Mouse (Mus musculus): ENCODE data around the gene Srprb. TPM values are rescaled to one million over a fixed set of nuclear protein-coding genes. Genes with fewer than 3 reads are reported as not detected.
"Not testable (repeated sequence)": the region's sequence is repeated elsewhere in the genome, so short reads cannot be mapped to it uniquely, and the experiment has no call there.

Gene Srprb
- total RNA-seq, 2 experiments from 2014 or later = 16.3 to 18.0 TPM

GRCm38 (mm10) chr9:103214281-103214680 is 12.3 kb upstream of the Srprb start:
- DNase-seq = no peak
- intact Hi-C loops (cut with DNase I) = loop anchor here (10.0 kb wide), 1 partner anchor 251 kb away; no protein-coding TSS in a partner anchor

DNA sequence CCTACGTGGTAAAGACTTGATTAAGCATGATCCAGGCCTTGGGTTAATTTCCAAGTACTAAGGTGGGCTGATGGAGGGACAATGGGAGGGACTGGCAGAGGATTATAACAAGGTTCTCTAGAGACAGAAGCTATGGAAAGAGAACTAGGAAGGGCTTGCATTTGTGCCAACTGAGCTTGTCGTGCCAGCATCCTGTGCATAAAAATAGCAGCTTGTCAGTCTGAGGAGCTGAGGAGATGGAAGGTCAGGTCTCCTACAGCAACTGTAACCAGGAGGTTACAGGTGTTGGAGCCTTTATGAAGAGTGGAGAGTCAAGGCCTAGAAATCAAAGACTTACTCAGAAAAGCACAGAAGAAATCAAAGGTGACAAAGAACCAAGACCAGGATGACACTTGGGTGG is 11.7 kb upstream of the Srprb start:
- no peak for DNase-seq
- intact Hi-C loops (cut with DNase I) = loop anchor here (10.0 kb wide), 1 partner anchor 251 kb away; no protein-coding TSS in a partner anchor

DNA sequence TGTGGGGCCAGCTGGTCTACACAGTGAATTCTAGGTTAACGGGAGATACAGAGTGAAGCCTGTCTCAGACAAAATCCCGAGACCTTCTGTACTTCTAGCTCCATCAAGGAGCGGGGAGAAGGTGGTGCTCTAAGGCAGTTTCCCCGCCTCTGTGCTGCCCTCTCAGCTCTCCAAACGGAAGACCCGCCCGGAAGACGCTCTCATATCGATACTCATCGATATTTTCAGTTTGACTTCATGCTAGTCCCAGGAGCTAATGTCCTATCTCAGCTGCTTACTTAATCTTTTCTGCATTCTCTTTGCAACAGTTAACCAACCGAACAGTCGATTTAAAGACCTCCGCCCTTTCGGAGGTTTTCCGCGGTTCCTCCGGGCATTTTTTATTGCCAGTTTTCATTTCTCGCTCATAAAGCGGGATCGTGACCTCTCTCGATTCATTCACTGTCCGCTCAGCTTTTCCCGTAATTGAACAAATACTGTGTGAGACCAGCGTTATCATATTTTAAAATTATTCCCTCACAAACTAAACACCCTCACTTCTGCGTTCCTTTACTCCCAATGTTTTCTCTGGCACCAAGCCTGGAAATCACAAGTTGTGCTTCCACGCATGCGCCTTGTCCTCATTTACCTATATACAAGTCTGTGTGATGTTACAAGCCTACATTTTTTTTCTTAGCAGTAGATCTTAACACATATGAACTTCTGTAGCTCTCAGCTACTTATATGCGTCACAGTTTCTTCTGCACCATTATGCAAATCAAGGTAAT is 10.9 kb upstream of the Srprb start:
- no peak for DNase-seq
- intact Hi-C loops (cut with DNase I) = loop anchor here (10.0 kb wide), 1 partner anchor 252 kb away; no protein-coding TSS in a partner anchor

DNA sequence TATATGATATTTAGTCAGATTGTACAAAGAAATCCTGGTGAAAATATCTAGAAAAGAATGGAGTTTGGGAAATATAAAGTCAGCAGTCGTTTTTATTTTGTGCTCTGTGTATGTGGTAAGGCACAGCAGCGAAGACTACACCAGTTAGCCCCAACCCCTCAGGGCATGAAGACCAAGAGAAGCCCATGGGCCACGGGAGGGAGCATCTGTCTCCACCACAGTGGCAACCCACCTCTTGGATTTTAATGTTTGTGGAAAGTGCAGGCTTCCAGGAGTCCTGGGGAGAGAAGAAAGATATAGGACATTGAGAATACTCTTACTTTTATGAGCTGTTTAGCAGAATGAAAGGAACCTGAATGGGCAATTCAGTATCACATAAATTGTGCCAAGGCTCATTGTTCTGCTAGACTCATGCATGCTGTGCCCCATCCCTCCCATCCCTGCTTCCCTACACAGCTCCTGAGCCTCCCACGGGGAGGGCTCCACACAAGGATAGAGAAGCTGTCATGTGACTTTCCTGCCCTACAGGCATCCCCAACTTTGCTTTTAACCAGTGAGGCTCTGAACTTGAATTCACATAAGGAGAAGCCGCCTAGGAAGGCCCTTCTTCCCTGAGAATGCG is 7.0 kb upstream of the Srprb start:
- intact Hi-C loops (cut with DNase I) = no loop called here

GRCm38 (mm10) chr9:103207846-103208245 is 5.9 kb upstream of the Srprb start:
- intact Hi-C loops (cut with DNase I) = loop anchor here (2.0 kb wide), 1 partner anchor 95 kb away; no protein-coding TSS in a partner anchor
- DNase-seq = peak; percentile 27 to 43

More for the DNA sequence above, 7.0 kb upstream of the Srprb start:
- DNase-seq = no peak

- no peak for DNase-seq
- intact Hi-C loops (cut with DNase I) = loop anchor here (2.0 kb wide), 1 partner anchor 97 kb away; no protein-coding TSS in a partner anchor
Measured at GRCm38 (mm10) chr9:103205786-103206185, 3.8 kb upstream of the Srprb start.

DNA sequence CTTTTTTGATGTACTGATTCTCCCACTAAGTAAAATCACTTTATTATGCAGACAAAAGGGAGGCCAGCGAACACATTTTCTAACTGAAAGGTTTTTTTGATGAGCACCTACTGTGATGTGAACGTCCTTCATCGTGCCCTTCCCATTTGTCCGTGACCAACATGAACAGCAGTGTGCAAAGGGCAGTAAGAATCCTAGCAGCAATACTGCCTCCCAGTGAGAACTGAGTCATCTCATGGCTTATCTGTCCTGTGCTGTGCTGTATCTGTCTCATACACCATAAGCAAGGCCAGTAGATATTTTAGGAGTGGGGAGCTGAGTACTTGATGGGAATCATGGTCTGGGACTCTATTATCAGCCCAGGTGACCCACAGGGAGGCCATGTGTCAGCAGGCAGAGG is 13.5 kb downstream of the Srprb start:
- intact Hi-C loops (cut with DNase I) = no loop called here
- no peak for DNase-seq

GRCm38 (mm10) chr9:103186747-103187146 is 15.2 kb downstream of the Srprb start:
- DNase-seq = peak in 1 of 2 experiments; percentile 16
- intact Hi-C loops (cut with DNase I) = no loop called here

DNA sequence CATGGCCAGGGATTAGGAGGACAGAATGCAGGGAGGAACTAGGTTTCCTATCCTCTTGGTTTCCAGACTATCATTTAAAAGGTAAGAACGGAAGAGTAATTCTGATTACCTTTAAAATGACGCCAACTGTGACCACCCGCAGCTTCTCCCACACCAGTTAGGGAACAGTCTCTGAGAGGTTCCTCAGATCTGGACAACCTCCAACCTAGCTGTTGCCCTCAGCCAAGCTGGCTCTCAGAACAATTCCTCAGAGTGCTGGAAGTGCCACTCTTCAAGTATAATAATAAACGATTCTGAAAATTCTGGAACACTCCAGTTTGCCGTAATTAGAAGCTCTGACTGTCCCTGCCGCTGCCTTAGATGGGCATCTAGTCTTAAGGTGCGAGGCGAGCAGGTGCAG is 16.0 kb downstream of the Srprb start:
- no peak for DNase-seq
- intact Hi-C loops (cut with DNase I) = no loop called here

- intact Hi-C loops (cut with DNase I) = no loop called here
- no peak for DNase-seq
Measured at GRCm38 (mm10) chr9:103184855-103185254, 17.1 kb downstream of the Srprb start.

DNA sequence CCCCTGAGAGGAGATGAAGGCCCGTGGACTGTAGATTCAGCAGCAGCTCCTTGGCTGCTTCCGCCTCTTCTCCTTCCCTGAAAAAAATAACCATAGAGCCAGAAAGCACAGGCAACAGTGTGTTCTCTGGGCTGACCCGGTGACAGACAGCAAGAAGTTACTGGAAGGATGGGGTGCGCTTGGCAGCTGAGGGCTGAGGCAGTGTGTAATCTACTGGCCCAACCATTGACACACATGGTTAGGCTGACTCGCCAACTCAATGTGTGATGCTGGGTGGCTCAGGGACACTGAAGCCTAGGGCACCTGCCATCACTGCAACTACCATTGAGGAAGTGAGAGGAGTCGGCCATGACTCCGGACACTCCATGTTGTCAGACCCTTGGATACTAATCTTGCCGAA is 20.1 kb downstream of the Srprb start:
- intact Hi-C loops (cut with DNase I) = no loop called here

DNA sequence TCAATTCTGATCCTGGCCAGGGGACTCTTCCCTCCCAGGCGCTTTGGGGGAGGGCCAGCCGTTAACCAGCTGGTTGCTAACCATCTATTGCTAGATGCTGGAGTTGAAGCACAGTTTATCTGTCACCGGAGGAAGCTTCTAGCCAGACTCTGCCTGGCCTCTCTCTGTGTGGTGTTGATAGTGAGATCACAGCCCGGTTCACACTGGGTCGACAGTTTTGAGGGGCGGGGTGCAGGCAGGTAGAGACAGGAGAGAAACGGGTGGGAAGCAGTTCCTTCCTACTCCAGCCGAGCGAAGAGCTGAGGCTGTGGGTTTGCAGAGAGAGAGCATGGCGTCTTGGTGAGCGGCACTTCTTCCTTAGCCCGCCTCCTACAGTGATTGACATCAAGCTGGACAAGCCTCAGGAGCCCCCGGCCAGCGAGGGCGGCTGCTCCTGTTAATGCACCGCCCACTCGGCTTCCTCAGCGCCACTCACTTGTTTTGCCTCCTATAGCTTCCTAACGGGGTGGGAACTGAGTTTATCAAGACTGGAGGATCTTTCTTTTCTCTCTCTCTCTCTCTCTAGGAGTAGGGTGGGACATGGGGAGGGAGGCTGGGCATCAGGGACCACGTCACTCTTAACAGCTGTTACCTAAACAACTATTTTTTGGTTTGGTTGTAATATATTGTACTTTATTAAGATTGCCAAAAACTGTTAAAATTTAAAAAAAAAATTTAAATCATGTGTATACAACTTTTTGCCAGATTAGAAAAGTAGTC is 21.0 kb downstream of the Srprb start:
- intact Hi-C loops (cut with DNase I) = no loop called here
- DNase-seq = peak; percentile 56 to 68

More for the DNA sequence above, 20.1 kb downstream of the Srprb start:
- DNase-seq = no peak

DNA sequence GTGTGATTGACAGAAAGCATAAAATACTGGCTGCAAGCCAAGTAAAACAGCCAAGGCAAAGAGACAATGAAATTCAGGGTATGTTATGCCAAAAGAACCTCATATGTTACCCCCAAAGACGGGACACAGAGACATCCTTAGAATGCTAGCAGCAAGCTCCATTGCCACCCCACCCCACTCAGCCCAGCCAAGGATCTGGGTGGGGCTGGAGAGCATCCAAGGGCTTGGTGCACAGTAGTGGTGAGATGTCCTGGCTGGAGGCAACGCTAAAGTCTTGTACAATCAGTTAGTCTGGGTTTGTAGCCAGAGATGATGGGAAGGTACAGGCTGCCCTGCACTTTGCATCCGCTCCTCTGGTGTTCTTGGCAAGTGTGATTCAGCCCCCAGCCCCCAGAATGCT is 21.6 kb downstream of the Srprb start:
- DNase-seq = peak; percentile 57 to 64
- intact Hi-C loops (cut with DNase I) = no loop called here

DNA sequence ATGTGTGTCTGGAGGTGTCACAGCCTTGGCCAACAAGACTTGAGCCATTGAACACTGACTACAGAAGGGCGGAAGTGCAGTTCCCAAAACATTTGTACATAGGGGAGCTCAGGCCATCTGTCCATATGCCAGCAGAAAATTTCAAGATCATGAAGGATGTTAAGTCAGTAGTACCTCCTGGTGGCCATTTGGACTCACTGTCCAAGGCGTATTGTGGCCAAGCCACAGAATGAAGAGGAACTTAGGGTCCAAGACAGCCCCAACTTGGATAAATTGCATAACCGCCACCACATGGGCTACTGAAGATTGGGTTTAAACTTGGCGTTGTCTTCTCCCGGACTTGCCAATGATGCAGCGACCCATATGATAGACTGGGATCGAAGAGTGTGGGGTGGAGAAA is 26.2 kb downstream of the Srprb start:
- DNase-seq = no peak
- intact Hi-C loops (cut with DNase I) = no loop called here

DNA sequence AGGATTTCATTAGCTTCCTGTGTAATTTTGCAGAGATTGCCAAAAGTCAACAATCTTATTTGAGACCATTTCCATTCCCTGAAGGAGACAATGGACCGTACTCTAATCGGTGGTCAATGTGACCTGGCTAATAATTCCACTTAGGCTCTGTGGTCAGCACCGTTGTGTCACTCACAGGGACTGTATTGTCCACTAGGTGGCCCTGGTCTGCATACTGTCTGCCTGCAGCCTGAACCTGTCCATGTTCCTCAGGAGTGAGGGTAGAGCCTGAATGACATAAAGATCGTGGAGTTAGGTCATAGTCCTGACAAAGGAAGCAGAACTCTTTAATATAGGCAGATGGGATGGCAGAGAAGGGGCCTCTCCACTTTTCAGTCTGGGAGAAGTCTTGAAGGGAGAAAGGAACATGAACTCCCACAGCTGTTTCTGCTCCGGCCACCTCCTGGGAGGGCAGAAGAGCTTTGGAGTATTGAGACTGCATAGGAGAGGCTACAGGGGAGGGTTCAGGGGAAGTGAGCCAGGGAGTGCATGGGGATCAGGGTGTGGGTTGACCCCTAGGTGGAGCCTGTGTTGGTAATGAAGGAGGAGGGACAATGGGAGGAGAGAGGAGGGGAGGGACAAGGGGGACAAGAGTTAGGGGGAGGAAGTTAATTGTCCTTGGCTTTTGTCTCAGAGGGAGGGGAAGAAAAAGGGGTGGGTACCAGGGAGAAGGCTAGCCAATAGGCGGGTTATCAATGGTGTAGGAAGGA is 27.0 kb downstream of the Srprb start:
- DNase-seq = no peak
- intact Hi-C loops (cut with DNase I) = no loop called here

- intact Hi-C loops (cut with DNase I) = no loop called here
- DNase-seq = no peak
Measured at GRCm38 (mm10) chr9:103168771-103169170, 33.2 kb downstream of the Srprb start.

- intact Hi-C loops (cut with DNase I) = no loop called here
- no peak for DNase-seq
Measured at GRCm38 (mm10) chr9:103168046-103168445, 33.9 kb downstream of the Srprb start.

DNA sequence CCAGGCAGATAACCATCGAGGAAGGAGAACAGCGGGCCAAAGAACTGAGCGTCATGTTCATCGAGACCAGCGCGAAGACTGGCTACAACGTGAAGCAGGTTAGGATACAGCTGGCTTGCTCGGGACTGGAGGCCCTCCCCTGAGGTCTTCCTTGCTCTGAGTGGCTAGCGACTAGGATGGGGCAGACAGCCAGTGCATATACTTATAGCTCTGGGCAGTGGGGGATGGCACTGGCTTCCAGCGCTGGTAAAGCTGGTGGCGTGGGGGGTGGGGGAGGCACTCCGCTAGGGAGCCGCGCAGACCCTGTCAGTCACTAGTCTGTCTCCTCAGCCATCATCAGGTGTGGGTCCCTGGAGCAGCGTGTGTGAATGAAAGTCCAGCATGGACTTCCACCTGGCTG is 38.1 kb downstream of the Srprb start:
- DNase-seq = no peak
- intact Hi-C loops (cut with DNase I) = no loop called here

DNA sequence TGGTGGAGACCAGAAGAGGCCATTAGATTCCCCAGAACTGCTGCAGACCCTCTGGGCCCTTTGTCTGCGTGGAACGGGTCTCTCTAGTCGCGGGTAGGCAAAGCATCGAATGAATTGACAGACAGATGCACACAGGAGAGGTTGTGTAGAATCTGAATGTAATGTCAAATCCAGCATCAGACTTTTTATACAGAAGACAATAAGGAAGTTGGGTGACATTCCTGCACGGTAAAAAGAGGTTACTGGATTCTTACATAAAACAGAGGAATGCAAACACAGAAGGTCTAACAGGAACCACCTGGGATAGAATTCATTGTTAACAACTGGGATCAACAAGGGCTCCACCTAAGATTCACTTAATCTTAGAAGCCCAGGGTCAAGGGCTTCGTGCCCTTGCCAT is 46.8 kb downstream of the Srprb start:
- intact Hi-C loops (cut with DNase I); DNase-seq: not testable (repeated sequence)

- intact Hi-C loops (cut with DNase I) = no loop called here
- no peak for DNase-seq
Measured at GRCm38 (mm10) chr9:103154568-103154967, 47.4 kb downstream of the Srprb start.

Data from gastrocnemius, postnatal 36 days (tissue).